Mouse (Mus musculus): Measurements from ENCODE around the gene Tspyl4.

- TF ChIP-seq CTCF (IDR thresholded peaks at IDR 0.05; ENCODE audit: borderline replicate concordance, insufficient read depth, low read length): no peak
- peak; percentile 66 for TF ChIP-seq POLR2A (IDR thresholded peaks at IDR 0.05; ENCODE audit: low read depth, low read length)
Observed at GRCm38 (mm10) chr10:34281962-34282388, 15.3 kb upstream of the Tspyl4 start, which contains the start of gene Tspyl1.

All from embryonic fibroblast, embryonic 13.5 days (primary cell).